Mouse (Mus musculus): ENCODE data around the gene Gm45713.

DNA sequence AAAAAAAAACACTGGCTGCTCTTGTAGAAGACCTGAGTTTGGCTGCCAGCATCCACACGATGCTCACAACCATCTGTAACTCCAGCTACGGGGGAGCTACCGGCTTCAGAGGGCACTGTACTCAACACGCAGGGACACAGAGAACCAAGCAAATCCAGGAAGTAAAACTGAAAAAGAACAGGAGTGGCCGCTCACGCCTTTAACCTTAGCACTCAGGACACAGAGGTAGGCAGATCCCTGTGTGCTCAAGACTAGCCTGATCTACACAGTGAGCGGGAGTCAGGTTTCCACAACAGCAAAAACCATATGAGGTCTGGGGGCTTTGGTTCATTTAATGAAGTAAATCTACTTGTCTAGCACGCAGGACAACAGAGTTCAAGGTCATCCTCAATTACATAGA is 30.5 kb downstream of the Gm45713 start:
- TF ChIP-seq ZNF384 (IDR thresholded peaks at IDR 0.05; ENCODE audit: low read depth, low read length) (no peak), HCFC1 (IDR thresholded peaks at IDR 0.05; ENCODE audit: borderline replicate concordance, insufficient read depth, low read length) (no peak), MAFK (IDR thresholded peaks at IDR 0.05; ENCODE audit: insufficient read depth, low read depth, low read length) (no peak), CHD2 (IDR thresholded peaks at IDR 0.05; ENCODE audit: low read depth, low read length) (no peak)

All from ES-E14 (cell line).